Mouse (Mus musculus) cerebellum, adult 2 months (tissue): ENCODE measurements around the gene Cdc7. TPM values are rescaled to one million over a fixed set of nuclear protein-coding genes. Genes with fewer than 3 reads are reported as not detected.

Source experiments
- DNase-seq, 2 experiments: peaks; one replicate each; pipeline ENCODE4 v3.0.0; 2021
- H3K27ac ChIP-seq: fragments of 200-500 bp; 2 replicates; pipeline ENCODE4 v1.5.1; 2012; ENCODE audit warnings: low read length, control low read depth, inconsistent platforms; ENCODE audit not compliant: insufficient read depth
- H3K27me3 ChIP-seq: fragments of 200-500 bp; 2 replicates; pipeline ENCODE4 v1.6.1; 2012; ENCODE audit warnings: inconsistent platforms, mild to moderate bottlenecking, low read length, moderate library complexity; ENCODE audit not compliant: control insufficient read depth, insufficient read depth
- H3K4me1 ChIP-seq: fragments of 200-500 bp; 2 replicates; pipeline ENCODE4 v1.6.1; 2011; ENCODE audit warnings: low read length; ENCODE audit not compliant: control insufficient read depth, insufficient read depth
- H3K4me3 ChIP-seq: fragments of 200-500 bp; replicated peaks from 2 replicates; pipeline ENCODE3; 2011; ENCODE audit warnings: mild to moderate bottlenecking, low read depth, low read length, control low read depth; ENCODE audit not compliant: insufficient read depth
- CTCF ChIP-seq: fragments of 200-500 bp; IDR thresholded peaks from 2 replicates; pipeline ENCODE4 v1.5.1; 2011; ENCODE audit warnings: low read depth, mild to moderate bottlenecking, control low read depth, low read length, moderate library complexity, borderline replicate concordance; ENCODE audit not compliant: insufficient read depth
- POLR2A ChIP-seq: fragments of 200-500 bp; IDR thresholded peaks from 2 replicates; pipeline ENCODE4 v1.6.1; 2011; ENCODE audit warnings: low read length, control low read depth, borderline replicate concordance; ENCODE audit not compliant: insufficient read depth
- WGBS: fragments of 180-500 bp; shearing (Covaris S2); methylation state at CpG from one replicate; pipeline ENCODE4 v1.1.7; 2018; 5-methylcytosine and 5-hydroxymethylcytosine counted together
- polyA plus RNA-seq: library from polyadenylated mRNA; depleted of rRNA; stranded (reverse); fragments of >200 nt; gene quantifications from 2 replicates; pipeline ENCODE4 v1.2.3, GENCODE M21; 2012

Gene Cdc7
- polyA plus RNA-seq, 1 experiment, result 31.2 TPM

- no peak overlapping the region for H3K27ac ChIP-seq
- no peaks in the 10 kb centered on the region for H3K27me3 ChIP-seq
- no peak for DNase-seq
- no peaks in the 10 kb centered on the region for H3K4me1 ChIP-seq
- TF ChIP-seq POLR2A (no peak), CTCF (no peak)
- H3K4me3 ChIP-seq, result no peak overlapping the region
- 56% methylated on average over 11 of the region's 11 CpGs for WGBS
These were observed 48.1 kb downstream of the Cdc7 start for GRCm38 (mm10) chr5:107012030-107012715.

- H3K27ac ChIP-seq, result no peak overlapping the region
- H3K4me1 ChIP-seq, result no peaks in the 10 kb centered on the region
- 72% methylated on average over 2 of the region's 2 CpGs for WGBS
- no peak for DNase-seq
- H3K4me3 ChIP-seq, result no peak overlapping the region
- TF ChIP-seq CTCF (no peak), POLR2A (no peak)
- H3K27me3 ChIP-seq, result no peaks in the 10 kb centered on the region
These were observed 49.3 kb downstream of the Cdc7 start for GRCm38 (mm10) chr5:107013393-107013792.

- 88% methylated on average over 7 of the region's 7 CpGs for WGBS
- no peak overlapping the region for H3K4me3 ChIP-seq
- TF ChIP-seq CTCF (no peak), POLR2A (no peak)
These were observed 50.0 kb downstream of the Cdc7 start for GRCm38 (mm10) chr5:107014146-107014545.

GRCm38 (mm10) chr5:107015046-107015421, 50.9 kb downstream of the Cdc7 start:
- Histone ChIP-seq H3K27ac (no peak overlapping the region), H3K27me3 (no peaks in the 10 kb centered on the region), H3K4me3 (no peak overlapping the region), H3K4me1 (no peaks in the 10 kb centered on the region)
- DNase-seq, result no peak
- TF ChIP-seq CTCF (no peak), POLR2A (no peak)
- 93% methylated on average over 2 of the region's 2 CpGs for WGBS

More at GRCm38 (mm10) chr5:107014146-107014545, 50.0 kb downstream of the Cdc7 start:
- Histone ChIP-seq H3K27me3 (no peaks in the 10 kb centered on the region), H3K27ac (no peak overlapping the region), H3K4me1 (no peaks in the 10 kb centered on the region)
- no peak for DNase-seq

GRCm38 (mm10) chr5:107015422-107016081, 51.4 kb downstream of the Cdc7 start:
- Histone ChIP-seq H3K27ac (no peak overlapping the region), H3K4me3 (no peak overlapping the region), H3K4me1 (no peaks in the 10 kb centered on the region), H3K27me3 (no peaks in the 10 kb centered on the region)
- TF ChIP-seq CTCF, result no peak
- no peak for TF ChIP-seq POLR2A
- DNase-seq, result no peak
- WGBS, result 52% methylated on average over 10 of the region's 10 CpGs

GRCm38 (mm10) chr5:107016538-107016937, 52.4 kb downstream of the Cdc7 start:
- H3K4me3 ChIP-seq, result no peak overlapping the region
- H3K27me3 ChIP-seq, result no peaks in the 10 kb centered on the region
- WGBS, result 93% methylated on average over 4 of the region's 4 CpGs
- no peak overlapping the region for H3K27ac ChIP-seq
- no peaks in the 10 kb centered on the region for H3K4me1 ChIP-seq
- no peak for DNase-seq
- TF ChIP-seq POLR2A (no peak), CTCF (no peak)

GRCm38 (mm10) chr5:107017544-107017943, 53.4 kb downstream of the Cdc7 start:
- no peak for DNase-seq
- H3K27me3 ChIP-seq, result no peaks in the 10 kb centered on the region
- WGBS, result 62% methylated on average over 2 of the region's 2 CpGs
- no peak overlapping the region for H3K4me3 ChIP-seq
- no peak overlapping the region for H3K27ac ChIP-seq
- H3K4me1 ChIP-seq, result no peaks in the 10 kb centered on the region
- TF ChIP-seq CTCF (no peak), POLR2A (no peak)

GRCm38 (mm10) chr5:107019057-107019456, 54.9 kb downstream of the Cdc7 start:
- TF ChIP-seq POLR2A, result no peak
- TF ChIP-seq CTCF, result no peak
- Histone ChIP-seq H3K27me3 (no peaks in the 10 kb centered on the region), H3K4me3 (no peak overlapping the region), H3K4me1 (no peaks in the 10 kb centered on the region), H3K27ac (no peak overlapping the region)
- WGBS, result 85% methylated on average over 5 of the region's 5 CpGs
- DNase-seq, result no peak
